Mouse (Mus musculus) olfactory bulb, adult 2 months (tissue): ENCODE results near the gene Plcb4.

Source experiments
- CTCF ChIP-seq: fragments of 200-500 bp; IDR thresholded peaks from 2 replicates; pipeline ENCODE4 v1.5.1; 2012; ENCODE audit warnings: low read depth, mild to moderate bottlenecking, low read length, moderate library complexity; ENCODE audit not compliant: insufficient read depth
- POLR2A ChIP-seq: fragments of 200-500 bp; IDR thresholded peaks from 2 replicates; pipeline ENCODE4 v1.6.1; 2012; ENCODE audit warnings: mild to moderate bottlenecking, low read depth, low read length, moderate library complexity; ENCODE audit not compliant: insufficient read depth

- no peak for TF ChIP-seq CTCF
- TF ChIP-seq POLR2A, result no peak
Measured at GRCm38 (mm10) chr2:135764706-135765105, 105.9 kb downstream of the Plcb4 start.
